Mouse (Mus musculus): ENCODE results near the gene H2-Oa. TPM values are rescaled to one million over a fixed set of nuclear protein-coding genes. Genes with fewer than 3 reads are reported as not detected.

H2-Oa gene
- polyA plus RNA-seq, 1 experiment from 2014 or later = 0.20 TPM

GRCm38 (mm10) chr17:34116736-34117370, 24.7 kb downstream of the H2-Oa start:
- no peaks in the 10 kb centered on the region for H3K27me3 ChIP-seq (ENCODE audit: control insufficient read depth, insufficient read depth, low read length)
- H3K9ac ChIP-seq (replicated peaks; ENCODE audit: low read length) = peak overlapping the region; percentile 15
- WGBS = 40% methylated on average over 7 of the region's 7 CpGs
- H3K4me3 ChIP-seq (ENCODE audit: low read depth, low read length) = peak overlapping the region; percentile 100
- ATAC-seq (replicated peaks; ENCODE audit: insufficient number of reproducible peaks, low FRiP score, low TSS enrichment, low read depth) (no peak), DNase-seq (ENCODE audit: low spot score) (no peak)
- no peaks in the 10 kb centered on the region for H3K9me3 ChIP-seq (replicated peaks; ENCODE audit: control insufficient read depth, low read length)
- H3K36me3 ChIP-seq (replicated peaks; ENCODE audit: control insufficient read depth, insufficient read depth, low read depth, low read length) = peaks cover 40% of the 10 kb centered on the region
- peak overlapping the region; percentile 81 for H3K4me2 ChIP-seq (ENCODE audit: low read depth, low read length)
- no peak overlapping the region for H3K27ac ChIP-seq (replicated peaks; ENCODE audit: low read depth, low read length)
- peaks cover 6% of the 10 kb centered on the region; the same call in 1 of the 2 replicates for H3K4me1 ChIP-seq (ENCODE audit: control insufficient read depth, insufficient read depth, low read length)

- no peaks in the 10 kb centered on the region for H3K9me3 ChIP-seq (replicated peaks; ENCODE audit: control insufficient read depth, low read length)
- no peak overlapping the region for H3K27ac ChIP-seq (replicated peaks; ENCODE audit: low read depth, low read length)
- no peaks in the 10 kb centered on the region for H3K27me3 ChIP-seq (ENCODE audit: control insufficient read depth, insufficient read depth, low read length)
- peaks cover 35% of the 10 kb centered on the region for H3K36me3 ChIP-seq (replicated peaks; ENCODE audit: control insufficient read depth, insufficient read depth, low read depth, low read length)
- H3K4me2 ChIP-seq (ENCODE audit: low read depth, low read length) = peak overlapping the region; percentile 81
- peak overlapping the region; percentile 92 for H3K9ac ChIP-seq (replicated peaks; ENCODE audit: low read length)
- DNase-seq (ENCODE audit: low spot score) (peak; percentile 55), ATAC-seq (replicated peaks; ENCODE audit: insufficient number of reproducible peaks, low FRiP score, low TSS enrichment, low read depth) (no peak)
- peaks cover 6% of the 10 kb centered on the region; the same call in 1 of the 2 replicates for H3K4me1 ChIP-seq (ENCODE audit: control insufficient read depth, insufficient read depth, low read length)
- 0% methylated on average over 5 of the region's 5 CpGs for WGBS
- peak overlapping the region; percentile 100 for H3K4me3 ChIP-seq (ENCODE audit: low read depth, low read length)
Observed at GRCm38 (mm10) chr17:34117421-34118112, 25.4 kb downstream of the H2-Oa start.

- Histone ChIP-seq H3K36me3 (replicated peaks; ENCODE audit: control insufficient read depth, insufficient read depth, low read depth, low read length) (peaks cover 30% of the 10 kb centered on the region), H3K9me3 (replicated peaks; ENCODE audit: control insufficient read depth, low read length) (no peaks in the 10 kb centered on the region), H3K27me3 (ENCODE audit: control insufficient read depth, insufficient read depth, low read length) (no peaks in the 10 kb centered on the region), H3K4me3 (ENCODE audit: low read depth, low read length) (peak overlapping the region; percentile 100), H3K4me2 (ENCODE audit: low read depth, low read length) (peak overlapping the region; percentile 81), H3K27ac (replicated peaks; ENCODE audit: low read depth, low read length) (peak overlapping the region; percentile 100), H3K4me1 (ENCODE audit: control insufficient read depth, insufficient read depth, low read length) (peaks cover 6% of the 10 kb centered on the region; the same call in 1 of the 2 replicates), H3K9ac (replicated peaks; ENCODE audit: low read length) (peak overlapping the region; percentile 92)
- DNase-seq (ENCODE audit: low spot score) (peak; percentile 43), ATAC-seq (replicated peaks; ENCODE audit: insufficient number of reproducible peaks, low FRiP score, low TSS enrichment, low read depth) (no peak)
- WGBS = under 1% methylated on average over 66 of the region's 67 CpGs
Observed at GRCm38 (mm10) chr17:34118113-34118872, 26.2 kb downstream of the H2-Oa start.

DNA sequence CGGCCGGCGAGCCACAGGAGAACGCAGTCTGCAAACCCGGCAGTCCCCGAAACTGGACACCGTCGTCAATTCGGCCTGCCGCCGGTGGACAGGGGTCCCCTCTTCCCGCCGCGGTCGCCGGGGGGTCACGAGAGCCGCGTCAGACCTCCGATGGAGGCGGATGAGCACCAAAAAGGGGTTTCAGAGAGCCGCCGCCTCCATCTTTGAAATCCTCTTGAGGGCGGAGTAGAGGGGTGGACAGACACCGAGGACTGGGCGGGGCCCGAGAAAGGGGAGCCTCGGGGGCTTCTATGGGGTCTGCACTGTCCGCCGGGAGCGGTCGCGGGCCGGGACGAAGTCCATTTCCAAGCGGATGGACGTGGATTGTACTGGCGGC, 26.7 kb downstream of the H2-Oa start:
- H3K27ac ChIP-seq (replicated peaks; ENCODE audit: low read depth, low read length) = peak overlapping the region; percentile 100
- peak overlapping the region; percentile 100 for H3K4me3 ChIP-seq (ENCODE audit: low read depth, low read length)
- H3K4me1 ChIP-seq (ENCODE audit: control insufficient read depth, insufficient read depth, low read length) = peaks cover 6% of the 10 kb centered on the region; the same call in 1 of the 2 replicates
- ATAC-seq (replicated peaks; ENCODE audit: insufficient number of reproducible peaks, low FRiP score, low TSS enrichment, low read depth) (no peak), DNase-seq (ENCODE audit: low spot score) (no peak)
- WGBS = under 1% methylated on average over 26 of the region's 38 CpGs
- peak overlapping the region; percentile 92 for H3K9ac ChIP-seq (replicated peaks; ENCODE audit: low read length)
- H3K4me2 ChIP-seq (ENCODE audit: low read depth, low read length) = peak overlapping the region; percentile 81
- H3K9me3 ChIP-seq (replicated peaks; ENCODE audit: control insufficient read depth, low read length) = no peaks in the 10 kb centered on the region
- H3K27me3 ChIP-seq (ENCODE audit: control insufficient read depth, insufficient read depth, low read length) = no peaks in the 10 kb centered on the region
- peaks cover 25% of the 10 kb centered on the region for H3K36me3 ChIP-seq (replicated peaks; ENCODE audit: control insufficient read depth, insufficient read depth, low read depth, low read length)

DNA sequence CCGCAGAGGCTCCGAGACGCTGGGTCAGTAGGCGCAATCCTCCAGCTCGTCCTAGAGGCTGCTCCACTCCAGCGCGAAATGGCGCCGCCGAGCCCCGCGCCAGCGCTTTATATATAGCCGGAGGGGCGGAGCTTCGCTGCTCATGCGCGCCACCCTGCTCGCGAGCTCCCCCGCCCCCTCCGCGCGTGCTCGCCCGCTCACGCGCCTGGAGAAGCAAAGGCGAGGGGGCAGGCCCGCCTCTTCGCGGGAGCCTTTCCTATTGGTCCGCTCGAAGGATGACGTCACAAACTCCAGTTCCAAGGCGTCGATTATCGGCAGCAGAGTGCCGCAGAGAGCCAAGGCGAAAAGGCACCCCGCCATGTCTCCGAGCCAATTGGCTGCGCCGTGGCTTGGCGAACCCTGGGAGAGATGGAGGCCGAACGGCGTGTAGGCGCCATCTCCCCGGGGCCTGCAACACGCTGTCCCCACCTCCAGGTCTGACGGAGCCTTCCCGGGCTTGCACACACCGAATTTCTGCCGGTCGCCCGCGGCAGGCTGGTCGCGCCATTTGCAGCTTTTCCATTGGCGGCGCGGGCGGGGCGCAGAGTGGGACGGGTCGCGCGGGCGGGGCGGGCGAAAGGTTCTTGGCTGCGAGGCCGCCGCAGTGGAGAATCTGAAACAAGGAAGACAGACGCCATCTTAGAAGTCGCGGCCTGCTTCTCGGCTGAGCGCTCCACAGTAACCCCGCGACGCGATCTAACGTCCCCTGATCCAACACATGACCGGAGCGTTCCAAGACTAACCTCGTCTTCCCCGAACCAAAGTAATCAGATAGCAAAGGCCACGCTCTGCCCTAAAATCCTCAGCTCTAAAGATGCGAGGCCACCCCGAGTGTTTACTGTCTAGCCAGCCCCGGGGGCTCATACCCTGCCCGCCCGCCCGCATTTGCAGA, 27.4 kb downstream of the H2-Oa start, which contains the start of gene H2-DMa:
Gene H2-DMa, plus strand, starts transcription at position 293 of the 931 bp plus-strand sequence.
- H3K36me3 ChIP-seq (replicated peaks; ENCODE audit: control insufficient read depth, insufficient read depth, low read depth, low read length) = peaks cover 20% of the 10 kb centered on the region
- peak within 1 kb of the TSS; percentile 100 for H3K27ac ChIP-seq (replicated peaks; ENCODE audit: low read depth, low read length)
- peak; percentile 99 for DNase-seq (ENCODE audit: low spot score)
- ATAC-seq (replicated peaks; ENCODE audit: insufficient number of reproducible peaks, low FRiP score, low TSS enrichment, low read depth) = peak; percentile 49
- peak within 1 kb of the TSS; percentile 100 for H3K4me3 ChIP-seq (ENCODE audit: low read depth, low read length)
- no peaks in the 10 kb centered on the region for H3K9me3 ChIP-seq (replicated peaks; ENCODE audit: control insufficient read depth, low read length)
- H3K4me2 ChIP-seq (ENCODE audit: low read depth, low read length) = peak within 1 kb of the TSS; percentile 94
- under 1% methylated on average over 88 of the region's 96 CpGs for WGBS
- H3K4me1 ChIP-seq (ENCODE audit: control insufficient read depth, insufficient read depth, low read length) = peaks cover 6% of the 10 kb centered on the region; the same call in 1 of the 2 replicates
- H3K27me3 ChIP-seq (ENCODE audit: control insufficient read depth, insufficient read depth, low read length) = no peaks in the 10 kb centered on the region
- peak within 1 kb of the TSS; percentile 98 for H3K9ac ChIP-seq (replicated peaks; ENCODE audit: low read length)

GRCm38 (mm10) chr17:34120180-34120723, 28.1 kb downstream of the H2-Oa start:
- WGBS = under 1% methylated on average over 36 of the region's 42 CpGs
- peak; percentile 8; the same call in 1 of the 2 replicates for ATAC-seq (replicated peaks; ENCODE audit: insufficient number of reproducible peaks, low FRiP score, low TSS enrichment, low read depth)

GRCm38 (mm10) chr17:34120814-34121171, 28.7 kb downstream of the H2-Oa start:
- peak overlapping the region; percentile 94 for H3K4me2 ChIP-seq (ENCODE audit: low read depth, low read length)
- no peak for DNase-seq (ENCODE audit: low spot score)
- no peaks in the 10 kb centered on the region for H3K9me3 ChIP-seq (replicated peaks; ENCODE audit: control insufficient read depth, low read length)
- peaks cover 8% of the 10 kb centered on the region for H3K36me3 ChIP-seq (replicated peaks; ENCODE audit: control insufficient read depth, insufficient read depth, low read depth, low read length)
- H3K27ac ChIP-seq (replicated peaks; ENCODE audit: low read depth, low read length) = peak overlapping the region; percentile 100
- H3K27me3 ChIP-seq (ENCODE audit: control insufficient read depth, insufficient read depth, low read length) = no peaks in the 10 kb centered on the region
- peak; percentile 27 for ATAC-seq (replicated peaks; ENCODE audit: insufficient number of reproducible peaks, low FRiP score, low TSS enrichment, low read depth)
- H3K4me3 ChIP-seq (ENCODE audit: low read depth, low read length) = peak overlapping the region; percentile 100
- H3K9ac ChIP-seq (replicated peaks; ENCODE audit: low read length) = peak overlapping the region; percentile 98
- peaks cover 6% of the 10 kb centered on the region; the same call in 1 of the 2 replicates for H3K4me1 ChIP-seq (ENCODE audit: control insufficient read depth, insufficient read depth, low read length)
- 1% methylated on average over 27 of the region's 31 CpGs for WGBS

More at GRCm38 (mm10) chr17:34120180-34120723, 28.1 kb downstream of the H2-Oa start:
- DNase-seq (ENCODE audit: low spot score) = peak; percentile 93
- H3K27me3 ChIP-seq (ENCODE audit: control insufficient read depth, insufficient read depth, low read length) = no peaks in the 10 kb centered on the region
- H3K4me2 ChIP-seq (ENCODE audit: low read depth, low read length) = peak overlapping the region; percentile 94
- H3K36me3 ChIP-seq (replicated peaks; ENCODE audit: control insufficient read depth, insufficient read depth, low read depth, low read length) = peaks cover 13% of the 10 kb centered on the region
- peak overlapping the region; percentile 100 for H3K4me3 ChIP-seq (ENCODE audit: low read depth, low read length)
- H3K4me1 ChIP-seq (ENCODE audit: control insufficient read depth, insufficient read depth, low read length) = peaks cover 6% of the 10 kb centered on the region; the same call in 1 of the 2 replicates
- peak overlapping the region; percentile 100 for H3K27ac ChIP-seq (replicated peaks; ENCODE audit: low read depth, low read length)
- H3K9ac ChIP-seq (replicated peaks; ENCODE audit: low read length) = peak overlapping the region; percentile 98
- no peaks in the 10 kb centered on the region for H3K9me3 ChIP-seq (replicated peaks; ENCODE audit: control insufficient read depth, low read length)
